ENCODE assay signal across 16 mouse cellular contexts in genomic region chr8:41821676-41822075, GRCm38 (mm10).
DNase-seq lines count a peak whose midpoint lies in the region.
"Had no signal": no experiment of that assay in that cellular context is flagged by ENCODE, and none has a peak within 500 bp of the region (broad histone marks: within the 10 kb centered on the region; RNA-seq: fewer than 3 reads in every experiment).

No protein-coding gene starts in this region.

- DNase-seq in frontal cortex, adult 2 months (ENCODE audit: extremely low spot score in 1 of 2, low spot score in 1 of 2), result peak; percentile 24 to 62
- no peak for DNase-seq in frontal cortex, postnatal 14 days (ENCODE audit: low spot score in 2 of 2)
- peak; percentile 47 for DNase-seq in right cerebral cortex, adult 18-20 months
- DNase-seq in right cerebral cortex, postnatal 4 days, result no peak
- DNase-seq in telencephalon, adult 2 months (ENCODE audit: low read depth, low spot score), result peak; percentile 44
- DNase-seq in MN1 (ENCODE audit: low spot score), result no peak
- DNase-seq: adrenal gland, adult 8-10 months; adrenal gland, postnatal 14 days; adrenal gland, postnatal 36 days; cerebellum, adult 11 months; cerebellum, adult 18-20 months; cerebellum, adult 8-10 months; cerebellum, adult 9-11 months; cerebellum, postnatal 14 days; cerebellum, postnatal 36 days; embryo, embryonic 11 days had no signal

Comparison
In these comparisons a context has a peak if more than half of its experiments do, and no peak if none do; other contexts are left out.
1. DNase-seq: peak in frontal cortex, adult 2 months (2 of 2), right cerebral cortex, adult 18-20 months (single experiment) and telencephalon, adult 2 months (single experiment); none in frontal cortex, postnatal 14 days (0 of 2), right cerebral cortex, postnatal 4 days (single experiment) and MN1 (single experiment).